Mouse (Mus musculus) forebrain, embryonic 11.5 days (tissue): ENCODE data around the gene Lrrc8d. TPM values are rescaled to one million over a fixed set of nuclear protein-coding genes. Genes with fewer than 3 reads are reported as not detected.

Experiments
- ATAC-seq: fragments of 200-750 bp; cut with Nextera tagmentation; replicated peaks from 2 replicates; pipeline ENCODE4 v1.8.0; 2017; ENCODE audit warnings: moderate TSS enrichment; ENCODE audit not compliant: low FRiP score
- DNase-seq: peaks from one replicate; pipeline ENCODE4 v3.0.0-alpha.2; 2017; ENCODE audit warnings: low spot score
- H3K27ac ChIP-seq: fragments of 300-500 bp; sonication (generic); 2 replicates; pipeline ENCODE4 v1.5.1; 2014; ENCODE audit warnings: low read depth, low read length
- H3K27me3 ChIP-seq: fragments of 300-500 bp; sonication (generic); 2 replicates; pipeline ENCODE4 v1.6.1; 2014; ENCODE audit warnings: mild to moderate bottlenecking, low read length, mixed read lengths; ENCODE audit not compliant: control insufficient read depth, insufficient read depth
- H3K36me3 ChIP-seq: fragments of 300-500 bp; sonication (generic); 2 replicates; pipeline ENCODE4 v1.6.1; 2014; ENCODE audit warnings: mild to moderate bottlenecking, low read length, moderate library complexity, mixed read lengths; ENCODE audit not compliant: control insufficient read depth, insufficient read depth
- H3K4me1 ChIP-seq: fragments of 300-500 bp; sonication (generic); replicated peaks from 2 replicates; pipeline ENCODE4 v1.6.1; 2014; ENCODE audit warnings: low read length, mixed read lengths; ENCODE audit not compliant: control insufficient read depth, insufficient read depth
- H3K4me2 ChIP-seq: fragments of 300-500 bp; sonication (generic); 2 replicates; pipeline ENCODE4 v1.6.1; 2014; ENCODE audit warnings: low read depth, mild to moderate bottlenecking, low read length, moderate library complexity, mixed read lengths; ENCODE audit not compliant: severe bottlenecking
- H3K4me3 ChIP-seq: fragments of 300-500 bp; sonication (generic); 2 replicates; pipeline ENCODE4 v1.5.1; 2014; ENCODE audit warnings: low read depth, low read length
- H3K9ac ChIP-seq: fragments of 300-500 bp; sonication (generic); 2 replicates; pipeline ENCODE4 v1.6.1; 2014; ENCODE audit warnings: low read length
- H3K9me3 ChIP-seq: fragments of 300-500 bp; sonication (generic); 2 replicates; pipeline ENCODE4 v1.6.1; 2016; ENCODE audit warnings: low read length, mixed read lengths; ENCODE audit not compliant: control insufficient read depth
- WGBS: fragments of 180-500 bp; shearing (Covaris S2); extraction: QIAGEN DNeasy Blood & Tissue Kit; methylation state at CpG from one replicate; pipeline ENCODE4 v1.1.7; 2014; 5-methylcytosine and 5-hydroxymethylcytosine counted together
- polyA plus RNA-seq: library from polyadenylated mRNA; unstranded; fragments of >200 nt; fragmentation: Nextera tagmentation; extraction: Ambion mirVana; gene quantifications from 2 replicates; pipeline ENCODE4 v1.2.1, GENCODE M21; 2014

Gene Lrrc8d
- polyA plus RNA-seq, 1 experiment from 2014 or later, result 28.9 TPM

GRCm38 (mm10) chr5:105799850-105800635, 100.3 kb downstream of the Lrrc8d start:
- Histone ChIP-seq H3K4me2 (no peak overlapping the region), H3K9me3 (no peaks in the 10 kb centered on the region), H3K27ac (peak overlapping the region; percentile 43; the same call in 1 of the 2 replicates), H3K27me3 (no peaks in the 10 kb centered on the region), H3K36me3 (no peaks in the 10 kb centered on the region), H3K4me1 (0 out of 2 replicates have a peak, but pooled peaks cover 2% of the 10 kb centered on the region), H3K9ac (peak overlapping the region; percentile 10; the same call in 1 of the 2 replicates), H3K4me3 (no peak overlapping the region)
- 32% methylated on average over 13 of the region's 13 CpGs for WGBS
- DNase-seq (no peak), ATAC-seq (0 out of 2 replicates have a peak, but pooled peaks have one; percentile 51)

- WGBS, result 91% methylated on average over 10 of the region's 10 CpGs
- no peak overlapping the region for H3K27ac ChIP-seq
- ATAC-seq, result no peak
Observed at GRCm38 (mm10) chr5:105801031-105801529, 101.3 kb downstream of the Lrrc8d start.

GRCm38 (mm10) chr5:105805955-105806354, 106.2 kb downstream of the Lrrc8d start:
- no peak for ATAC-seq
- 90% methylated on average over 12 of the region's 12 CpGs for WGBS
- no peaks in the 10 kb centered on the region for H3K9me3 ChIP-seq

More at GRCm38 (mm10) chr5:105801031-105801529, 101.3 kb downstream of the Lrrc8d start:
- Histone ChIP-seq H3K9ac (no peak overlapping the region), H3K9me3 (no peaks in the 10 kb centered on the region), H3K4me3 (no peak overlapping the region), H3K4me2 (no peak overlapping the region), H3K27me3 (no peaks in the 10 kb centered on the region), H3K4me1 (0 out of 2 replicates have a peak, but pooled peaks cover 2% of the 10 kb centered on the region), H3K36me3 (no peaks in the 10 kb centered on the region)
- no peak for DNase-seq

GRCm38 (mm10) chr5:105807461-105807860, 107.7 kb downstream of the Lrrc8d start:
- H3K27me3 ChIP-seq, result no peaks in the 10 kb centered on the region
- ATAC-seq (no peak), DNase-seq (no peak)
- H3K36me3 ChIP-seq, result peaks cover 9% of the 10 kb centered on the region
- H3K9me3 ChIP-seq, result peaks cover 2% of the 10 kb centered on the region; the same call in 1 of the 2 replicates
- 79% methylated on average over 7 of the region's 7 CpGs for WGBS
- H3K27ac ChIP-seq, result no peak overlapping the region
- H3K4me2 ChIP-seq, result no peak overlapping the region
- no peak overlapping the region for H3K9ac ChIP-seq
- H3K4me1 ChIP-seq, result no peaks in the 10 kb centered on the region
- H3K4me3 ChIP-seq, result no peak overlapping the region

More at GRCm38 (mm10) chr5:105805955-105806354, 106.2 kb downstream of the Lrrc8d start:
- H3K36me3 ChIP-seq, result no peaks in the 10 kb centered on the region
- H3K9ac ChIP-seq, result no peak overlapping the region
- no peaks in the 10 kb centered on the region for H3K4me1 ChIP-seq
- no peak for DNase-seq
- H3K27me3 ChIP-seq, result no peaks in the 10 kb centered on the region
- no peak overlapping the region for H3K4me2 ChIP-seq
- H3K4me3 ChIP-seq, result no peak overlapping the region
- H3K27ac ChIP-seq, result no peak overlapping the region

- Histone ChIP-seq H3K4me1 (no peaks in the 10 kb centered on the region), H3K4me3 (no peak overlapping the region), H3K27ac (no peak overlapping the region), H3K27me3 (no peaks in the 10 kb centered on the region), H3K9me3 (peaks cover 4% of the 10 kb centered on the region; the same call in 1 of the 2 replicates), H3K36me3 (peaks cover 24% of the 10 kb centered on the region), H3K4me2 (no peak overlapping the region), H3K9ac (no peak overlapping the region)
- WGBS, result 91% methylated on average over 11 of the region's 11 CpGs
- DNase-seq (no peak), ATAC-seq (no peak)
Observed at GRCm38 (mm10) chr5:105809056-105809455, 109.3 kb downstream of the Lrrc8d start.

GRCm38 (mm10) chr5:105813036-105813435, 113.3 kb downstream of the Lrrc8d start:
- no peak overlapping the region for H3K4me3 ChIP-seq
- H3K27ac ChIP-seq, result no peak overlapping the region
- ATAC-seq (no peak), DNase-seq (no peak)
- H3K27me3 ChIP-seq, result no peaks in the 10 kb centered on the region
- peaks cover 24% of the 10 kb centered on the region for H3K36me3 ChIP-seq
- no peak overlapping the region for H3K9ac ChIP-seq
- peaks cover 4% of the 10 kb centered on the region; the same call in 1 of the 2 replicates for H3K9me3 ChIP-seq
- no peak overlapping the region for H3K4me2 ChIP-seq
- 95% methylated on average over 14 of the region's 14 CpGs for WGBS
- H3K4me1 ChIP-seq, result peaks cover 6% of the 10 kb centered on the region; the same call in 1 of the 2 replicates

- no peaks in the 10 kb centered on the region for H3K27me3 ChIP-seq
- H3K4me1 ChIP-seq, result peaks cover 14% of the 10 kb centered on the region
- no peak overlapping the region for H3K4me3 ChIP-seq
- H3K36me3 ChIP-seq, result peaks cover 24% of the 10 kb centered on the region
- ATAC-seq (no peak), DNase-seq (no peak)
- peaks cover 4% of the 10 kb centered on the region; the same call in 1 of the 2 replicates for H3K9me3 ChIP-seq
- no peak overlapping the region for H3K4me2 ChIP-seq
- H3K27ac ChIP-seq, result no peak overlapping the region
- 91% methylated on average over 10 of the region's 10 CpGs for WGBS
- no peak overlapping the region for H3K9ac ChIP-seq
Observed at GRCm38 (mm10) chr5:105813974-105814373, 114.2 kb downstream of the Lrrc8d start.

- Histone ChIP-seq H3K4me1 (peaks cover 16% of the 10 kb centered on the region), H3K9ac (no peak overlapping the region), H3K4me2 (no peak overlapping the region), H3K36me3 (peaks cover 24% of the 10 kb centered on the region), H3K27me3 (no peaks in the 10 kb centered on the region), H3K27ac (no peak overlapping the region), H3K9me3 (peaks cover 4% of the 10 kb centered on the region; the same call in 1 of the 2 replicates), H3K4me3 (no peak overlapping the region)
- DNase-seq (no peak), ATAC-seq (no peak)
- WGBS, result 93% methylated on average over 14 of the region's 14 CpGs
Observed at GRCm38 (mm10) chr5:105816118-105816517, 116.3 kb downstream of the Lrrc8d start.
